Mouse (Mus musculus) neural tube, embryonic 13.5 days (tissue): ENCODE results near the gene Olfr884. TPM values are rescaled to one million over a fixed set of nuclear protein-coding genes. Genes with fewer than 3 reads are reported as not detected.

Experiments
- ATAC-seq: fragments of 200-750 bp; cut with Nextera tagmentation; 2 replicates; pipeline ENCODE4 v1.8.0; 2017; ENCODE audit warnings: low read depth, mild to moderate bottlenecking, moderate TSS enrichment, moderate library complexity
- H3K27ac ChIP-seq: fragments of 300-500 bp; sonication (generic); replicated peaks from 2 replicates; pipeline ENCODE4 v1.5.1; 2015; ENCODE audit warnings: moderate library complexity, mild to moderate bottlenecking, inconsistent platforms
- H3K27me3 ChIP-seq: fragments of 300-500 bp; sonication (generic); 2 replicates; pipeline ENCODE4 v1.6.1; 2015; ENCODE audit warnings: mild to moderate bottlenecking, inconsistent platforms
- H3K36me3 ChIP-seq: fragments of 300-500 bp; sonication (generic); 2 replicates; pipeline ENCODE4 v1.6.1; 2015; ENCODE audit warnings: mild to moderate bottlenecking, inconsistent platforms
- H3K4me1 ChIP-seq: fragments of 300-500 bp; sonication (generic); replicated peaks from 2 replicates; pipeline ENCODE4 v1.6.1; 2015; ENCODE audit warnings: inconsistent platforms
- H3K4me2 ChIP-seq: fragments of 300-500 bp; sonication (generic); 2 replicates; pipeline ENCODE4 v1.6.1; 2015; ENCODE audit warnings: inconsistent platforms, mild to moderate bottlenecking, moderate library complexity
- H3K4me3 ChIP-seq: fragments of 300-500 bp; sonication (generic); 2 replicates; pipeline ENCODE4 v1.5.1; 2015; ENCODE audit warnings: mild to moderate bottlenecking, inconsistent platforms
- H3K9ac ChIP-seq: fragments of 300-500 bp; sonication (generic); 2 replicates; pipeline ENCODE4 v1.6.1; 2015; ENCODE audit warnings: moderate library complexity, mild to moderate bottlenecking, inconsistent platforms
- H3K9me3 ChIP-seq: fragments of 300-500 bp; sonication (generic); 2 replicates; pipeline ENCODE4 v1.6.1; 2016; ENCODE audit warnings: inconsistent platforms
- WGBS: fragments of 180-500 bp; shearing (Covaris S2); methylation state at CpG from one replicate; pipeline ENCODE4 v1.1.7; 2015; 5-methylcytosine and 5-hydroxymethylcytosine counted together
- polyA plus RNA-seq: library from polyadenylated mRNA; unstranded; fragments of >200 nt; fragmentation: Nextera tagmentation; extraction: Ambion mirVana; gene quantifications from 2 replicates; pipeline ENCODE4 v1.2.1, GENCODE M21; 2015

Gene Olfr884
- not detected in 2 replicates for polyA plus RNA-seq

DNA sequence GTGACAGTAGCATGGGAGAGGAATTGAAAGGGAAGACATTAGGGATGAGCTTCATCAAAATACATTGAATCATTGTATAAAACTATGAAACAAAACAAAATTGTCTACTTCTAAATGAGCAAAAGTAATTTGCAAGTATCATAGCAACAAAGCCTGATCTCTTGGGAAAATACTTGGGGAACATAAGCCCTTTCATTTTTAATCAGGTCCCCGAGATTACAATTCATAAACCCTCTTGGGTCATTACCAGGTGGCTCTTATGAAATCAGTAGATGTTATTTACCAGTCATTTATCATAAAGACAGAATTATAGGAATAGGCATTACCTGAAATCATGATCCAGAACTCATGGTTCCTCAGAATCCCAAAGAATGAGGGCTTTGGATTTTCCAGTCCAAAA lies at the start of gene Olfr884:
Gene Olfr884 (plus strand): TSS at position 301 of the 400 bp plus-strand sequence.
- ATAC-seq: no peak
- Histone ChIP-seq H3K27me3 (no peaks in the 10 kb centered on the region), H3K27ac (no peak within 1 kb of the TSS), H3K36me3 (no peaks in the 10 kb centered on the region), H3K9ac (no peak within 1 kb of the TSS), H3K9me3 (no peaks in the 10 kb centered on the region), H3K4me3 (no peak within 1 kb of the TSS), H3K4me1 (no peaks in the 10 kb centered on the region), H3K4me2 (no peak within 1 kb of the TSS)
- 79% methylated on average over 1 of the region's 1 CpGs for WGBS

DNA sequence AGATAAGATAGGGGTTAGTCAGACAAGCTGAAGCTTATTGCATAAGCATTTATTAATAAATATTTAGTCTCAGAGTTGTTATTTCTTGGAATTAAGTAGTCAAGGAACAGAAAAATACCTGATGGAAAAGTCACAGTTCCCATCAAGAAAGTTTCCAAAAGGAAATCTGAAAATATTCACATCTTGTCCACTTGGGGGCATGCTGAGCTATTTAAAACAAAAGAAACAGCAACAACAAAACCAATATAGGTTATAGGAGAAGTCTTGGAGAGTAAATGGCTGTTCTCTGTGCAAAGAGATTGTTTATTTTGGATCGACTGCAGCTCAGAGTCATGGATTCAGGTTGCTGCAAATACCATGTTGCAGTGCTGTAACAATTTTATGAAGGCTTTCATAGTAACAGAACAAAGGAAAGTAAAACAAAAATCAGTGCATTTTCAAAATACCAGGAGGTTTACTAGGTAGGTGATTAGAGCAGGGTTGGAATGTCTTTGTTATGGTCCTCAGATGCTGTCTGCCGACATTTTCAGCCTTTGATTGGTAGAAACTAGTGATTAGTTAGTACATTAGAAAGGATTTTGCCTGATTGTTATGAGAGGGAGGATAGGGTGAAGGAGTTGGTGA lies 47.7 kb upstream of the Olfr884 start:
- Histone ChIP-seq H3K27me3 (no peaks in the 10 kb centered on the region), H3K27ac (no peak overlapping the region), H3K4me1 (no peaks in the 10 kb centered on the region), H3K9me3 (no peaks in the 10 kb centered on the region), H3K4me3 (no peak overlapping the region), H3K36me3 (no peaks in the 10 kb centered on the region), H3K9ac (no peak overlapping the region), H3K4me2 (no peak overlapping the region)
- WGBS: 63% methylated on average over 2 of the region's 2 CpGs
- ATAC-seq: no peak

DNA sequence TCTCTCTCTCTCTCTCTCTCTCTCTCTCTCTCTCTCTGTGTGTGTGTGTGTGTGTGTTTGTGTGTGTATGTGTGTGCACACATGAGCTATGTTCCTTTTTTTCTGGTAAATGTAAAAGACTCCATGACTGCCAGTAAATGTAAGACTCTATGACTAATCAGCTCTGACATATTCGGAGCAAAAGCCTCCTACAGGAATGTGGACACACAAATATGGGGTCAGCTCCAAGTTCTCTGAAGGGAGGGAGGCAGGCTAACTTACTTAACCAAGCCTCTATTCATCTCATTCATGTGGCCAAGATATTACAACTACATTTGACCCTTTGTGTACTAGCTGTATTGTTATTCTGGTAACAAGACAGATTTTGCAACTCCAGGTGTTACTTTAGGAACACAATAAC lies 46.3 kb upstream of the Olfr884 start:
- Histone ChIP-seq H3K27me3 (no peaks in the 10 kb centered on the region), H3K9ac (no peak overlapping the region), H3K27ac (no peak overlapping the region), H3K4me2 (no peak overlapping the region), H3K4me1 (no peaks in the 10 kb centered on the region), H3K9me3 (no peaks in the 10 kb centered on the region), H3K36me3 (no peaks in the 10 kb centered on the region), H3K4me3 (no peak overlapping the region)
- WGBS: 67% methylated on average over 1 of the region's 1 CpGs
- no peak for ATAC-seq

DNA sequence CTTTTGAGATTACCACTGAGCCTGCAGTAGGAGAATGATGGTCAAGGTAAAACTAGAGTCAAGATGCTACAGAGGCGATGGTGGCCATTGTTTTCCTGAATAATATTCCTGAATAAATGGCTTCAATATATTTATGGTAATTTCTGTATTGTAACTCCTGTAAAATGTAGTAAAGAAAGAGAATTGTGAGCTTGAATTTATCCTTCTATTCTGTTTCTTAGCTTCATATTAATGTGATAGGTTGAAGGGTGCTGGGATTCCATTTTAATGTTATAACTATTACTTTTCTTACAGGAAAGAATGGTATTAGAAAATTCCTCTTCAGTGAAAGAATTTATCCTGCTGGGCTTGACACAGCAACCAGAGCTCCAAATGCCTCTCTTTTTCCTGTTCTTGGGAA lies 20.8 kb upstream of the Olfr884 start, which contains the start of gene Olfr883:
Gene Olfr883 (plus strand): TSS at position 301 of the 400 bp plus-strand sequence.
- H3K36me3 ChIP-seq: no peaks in the 10 kb centered on the region
- H3K4me2 ChIP-seq: no peak within 1 kb of the TSS
- no peak for ATAC-seq
- no peak within 1 kb of the TSS for H3K4me3 ChIP-seq
- no peaks in the 10 kb centered on the region for H3K4me1 ChIP-seq
- WGBS: 88% methylated on average over 1 of the region's 1 CpGs
- no peaks in the 10 kb centered on the region for H3K9me3 ChIP-seq
- no peak within 1 kb of the TSS for H3K27ac ChIP-seq
- no peak within 1 kb of the TSS for H3K9ac ChIP-seq
- no peaks in the 10 kb centered on the region for H3K27me3 ChIP-seq

DNA sequence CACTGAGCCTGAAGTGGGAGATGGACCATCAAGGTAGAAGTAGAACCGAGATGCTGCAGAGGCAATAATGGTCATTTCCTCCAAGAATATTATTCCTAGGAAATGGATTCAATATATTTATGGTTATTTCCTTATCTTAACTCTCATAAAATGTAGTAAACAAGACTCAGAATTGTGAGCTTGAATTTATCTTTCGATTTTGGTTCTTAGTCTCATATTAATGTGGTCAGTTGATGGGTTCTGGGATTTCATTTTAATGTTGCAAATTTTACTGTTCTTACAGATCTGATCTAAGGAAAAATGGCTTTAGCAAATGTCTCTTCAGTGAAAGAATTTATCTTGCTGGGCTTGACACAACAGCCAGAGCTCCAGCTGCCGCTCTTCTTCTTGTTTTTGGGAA lies 14.7 kb downstream of the Olfr884 start, which contains the start of gene Olfr885:
Gene Olfr885 (plus strand): TSS at position 301 of the 400 bp plus-strand sequence.
- H3K9ac ChIP-seq: no peak within 1 kb of the TSS
- H3K27me3 ChIP-seq: no peaks in the 10 kb centered on the region
- no peaks in the 10 kb centered on the region for H3K9me3 ChIP-seq
- ATAC-seq: no peak
- no peaks in the 10 kb centered on the region for H3K36me3 ChIP-seq
- H3K4me1 ChIP-seq: no peaks in the 10 kb centered on the region
- no peak within 1 kb of the TSS for H3K27ac ChIP-seq
- no peak within 1 kb of the TSS for H3K4me3 ChIP-seq
- WGBS: 90% methylated on average over 3 of the region's 3 CpGs
- H3K4me2 ChIP-seq: no peak within 1 kb of the TSS

DNA sequence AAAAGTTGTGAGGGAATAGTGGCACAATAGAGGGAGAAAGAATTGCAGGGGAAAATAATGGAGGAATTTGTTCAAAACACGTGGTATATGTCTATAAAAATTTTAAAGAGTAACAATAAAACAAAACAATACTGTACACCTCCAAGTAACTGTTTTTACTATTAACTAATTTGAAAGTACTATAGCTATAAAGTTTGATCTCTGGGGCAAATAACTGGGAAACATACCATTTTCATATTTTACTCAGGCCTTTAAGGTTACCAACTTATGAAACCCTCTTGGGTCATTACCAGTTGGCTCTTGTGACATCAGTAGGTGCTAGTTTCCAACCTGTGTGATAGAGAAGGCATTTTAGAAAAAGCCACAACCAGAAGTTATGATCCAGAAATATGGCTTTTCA lies 37.4 kb downstream of the Olfr884 start, which contains the start of gene Olfr887:
Gene Olfr887 (plus strand): TSS at position 301 of the 400 bp plus-strand sequence.
- 81% methylated on average over 1 of the region's 1 CpGs for WGBS
- H3K27ac ChIP-seq: no peak within 1 kb of the TSS
- no peaks in the 10 kb centered on the region for H3K27me3 ChIP-seq
- no peaks in the 10 kb centered on the region for H3K4me1 ChIP-seq
- H3K9ac ChIP-seq: no peak within 1 kb of the TSS
- H3K4me2 ChIP-seq: no peak within 1 kb of the TSS
- no peak for ATAC-seq
- H3K36me3 ChIP-seq: no peaks in the 10 kb centered on the region
- no peaks in the 10 kb centered on the region for H3K9me3 ChIP-seq
- no peak within 1 kb of the TSS for H3K4me3 ChIP-seq

Other genes starting within 250 kb of the Olfr884 start
- not detected in 2 replicates for gene Olfr876, start 243.5 kb upstream of the Olfr884 start, polyA plus RNA-seq
- not detected in 2 replicates for gene Olfr877, start 192.3 kb upstream of the Olfr884 start, polyA plus RNA-seq
- not detected in 2 replicates for gene Olfr145, start 149.8 kb upstream of the Olfr884 start, polyA plus RNA-seq
- not detected in 2 replicates for gene Olfr878, start 128.7 kb upstream of the Olfr884 start, polyA plus RNA-seq
- not detected in 2 replicates for gene Olfr881, start 54.7 kb upstream of the Olfr884 start, polyA plus RNA-seq
- gene Olfr883, start 20.7 kb upstream of the Olfr884 start, polyA plus RNA-seq: not detected in 2 replicates
- not detected in 2 replicates for gene Olfr885, start 14.8 kb downstream of the Olfr884 start, polyA plus RNA-seq
- not detected in 2 replicates for gene Olfr887, start 37.5 kb downstream of the Olfr884 start, polyA plus RNA-seq
- gene Olfr888, start 61.6 kb downstream of the Olfr884 start, polyA plus RNA-seq: not detected in 2 replicates
- gene Olfr889, start 68.6 kb downstream of the Olfr884 start, polyA plus RNA-seq: 0.07 TPM in 2 replicates
- not detected in 2 replicates for gene Olfr890, start 96.0 kb downstream of the Olfr884 start, polyA plus RNA-seq
- gene Olfr891, start 134.3 kb downstream of the Olfr884 start, polyA plus RNA-seq: not detected in 2 replicates
- not detected in 2 replicates for gene Olfr893, start 161.8 kb downstream of the Olfr884 start, polyA plus RNA-seq
- gene Olfr894, start 171.5 kb downstream of the Olfr884 start, polyA plus RNA-seq: not detected in 2 replicates
- gene Olfr143, start 206.2 kb downstream of the Olfr884 start, polyA plus RNA-seq: not detected in 2 replicates
- not detected in 2 replicates for gene Olfr895, start 221.3 kb downstream of the Olfr884 start, polyA plus RNA-seq
- not detected in 2 replicates for gene Olfr896-ps1, start 244.6 kb downstream of the Olfr884 start, polyA plus RNA-seq